Mouse (Mus musculus) kidney, adult 9 months (tissue): ENCODE data around the gene Tgtp2.
"Not testable (repeated sequence)": the region's sequence is repeated elsewhere in the genome, so short reads cannot be mapped to it uniquely, and the experiment has no call there.

Source experiments
- DNase-seq: peaks from one replicate; pipeline ENCODE4 v3.0.0; 2022

The Tgtp2 gene

GRCm38 (mm10) chr11:49084385-49084784 lies 20.4 kb upstream of the Tgtp2 start:
- no peak for DNase-seq

GRCm38 (mm10) chr11:49083808-49084207 lies 19.8 kb upstream of the Tgtp2 start:
- DNase-seq = no peak

DNA sequence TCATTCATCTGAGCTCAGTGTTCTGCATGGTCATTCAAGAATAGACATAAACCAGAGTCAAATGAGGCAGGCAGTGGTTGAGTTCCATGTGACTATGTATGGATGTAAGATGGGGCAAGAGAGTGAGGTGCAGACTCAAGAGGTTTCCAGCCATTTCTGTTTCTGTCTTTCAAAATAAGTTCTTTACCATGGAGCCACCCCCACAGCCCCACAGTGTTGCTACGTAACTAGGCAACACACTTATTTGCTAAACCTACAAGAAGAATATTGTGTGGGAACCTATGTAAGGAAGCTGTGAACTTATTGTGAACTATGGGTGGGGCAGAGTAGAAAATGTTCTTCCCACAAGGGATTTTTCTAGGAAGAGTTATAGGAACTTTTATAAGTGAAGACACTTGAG lies 19.1 kb upstream of the Tgtp2 start:
- DNase-seq = no peak

GRCm38 (mm10) chr11:49081886-49082285 lies 17.9 kb upstream of the Tgtp2 start:
- DNase-seq = peak; percentile 79

- peak; percentile 67 for DNase-seq
These were observed 17.4 kb upstream of the Tgtp2 start for GRCm38 (mm10) chr11:49081356-49081755.

DNA sequence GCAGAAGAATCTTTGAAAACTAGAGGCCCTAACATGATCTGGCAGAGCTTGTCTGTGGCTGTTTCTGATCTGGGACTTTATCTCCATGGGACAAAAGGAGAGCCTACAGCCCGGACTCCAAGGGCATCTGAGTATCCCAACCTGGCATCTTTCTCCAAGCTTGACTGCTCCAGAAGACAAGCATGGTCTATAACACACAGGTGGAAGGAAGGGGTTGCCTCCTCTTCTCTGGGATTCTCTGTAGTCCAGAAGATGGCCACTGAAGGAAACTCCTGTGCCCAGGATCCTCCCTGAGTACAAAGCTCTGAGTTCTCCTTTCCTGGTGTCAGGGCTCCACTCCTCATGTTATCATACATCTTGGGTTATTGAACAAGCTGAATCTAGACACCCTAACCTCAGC lies 16.6 kb upstream of the Tgtp2 start:
- DNase-seq = no peak

DNA sequence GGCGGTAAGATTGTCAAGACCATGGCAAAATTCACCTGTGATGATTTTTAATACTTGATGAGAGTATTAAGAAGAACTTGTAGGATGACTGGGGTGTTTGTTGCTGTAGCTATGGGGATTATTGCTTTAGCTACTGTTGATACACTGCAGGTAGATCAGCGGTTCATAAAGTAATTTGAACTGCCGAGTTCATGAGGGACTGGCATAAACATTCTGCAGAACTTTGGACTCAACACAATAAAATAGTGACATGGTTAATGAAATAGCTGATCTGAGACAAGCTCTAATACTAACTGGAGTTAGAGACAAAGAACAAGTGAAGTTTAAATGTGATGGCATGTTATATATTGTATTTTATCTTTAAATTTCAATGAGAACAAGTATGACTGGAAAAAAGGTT lies 14.7 kb upstream of the Tgtp2 start:
- no peak for DNase-seq

DNA sequence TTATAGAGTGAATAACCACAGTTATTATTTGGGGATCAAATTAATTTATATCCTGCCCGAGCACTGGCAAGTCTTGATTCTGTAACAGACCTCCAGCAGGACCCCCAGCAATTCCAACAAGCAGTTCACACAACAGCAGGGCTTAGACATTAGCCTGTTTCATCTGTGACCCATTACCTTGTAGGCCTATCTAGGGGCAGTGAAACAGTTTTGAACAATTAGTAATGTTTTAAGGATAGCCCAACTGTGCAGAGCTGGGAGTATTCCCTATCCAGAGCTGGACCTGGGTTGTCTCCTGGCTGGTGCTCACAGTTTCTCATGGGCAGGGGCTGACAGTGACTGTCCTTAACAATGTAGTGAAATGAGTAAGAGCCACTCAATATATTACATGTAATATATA lies 13.0 kb upstream of the Tgtp2 start:
- DNase-seq = no peak

DNA sequence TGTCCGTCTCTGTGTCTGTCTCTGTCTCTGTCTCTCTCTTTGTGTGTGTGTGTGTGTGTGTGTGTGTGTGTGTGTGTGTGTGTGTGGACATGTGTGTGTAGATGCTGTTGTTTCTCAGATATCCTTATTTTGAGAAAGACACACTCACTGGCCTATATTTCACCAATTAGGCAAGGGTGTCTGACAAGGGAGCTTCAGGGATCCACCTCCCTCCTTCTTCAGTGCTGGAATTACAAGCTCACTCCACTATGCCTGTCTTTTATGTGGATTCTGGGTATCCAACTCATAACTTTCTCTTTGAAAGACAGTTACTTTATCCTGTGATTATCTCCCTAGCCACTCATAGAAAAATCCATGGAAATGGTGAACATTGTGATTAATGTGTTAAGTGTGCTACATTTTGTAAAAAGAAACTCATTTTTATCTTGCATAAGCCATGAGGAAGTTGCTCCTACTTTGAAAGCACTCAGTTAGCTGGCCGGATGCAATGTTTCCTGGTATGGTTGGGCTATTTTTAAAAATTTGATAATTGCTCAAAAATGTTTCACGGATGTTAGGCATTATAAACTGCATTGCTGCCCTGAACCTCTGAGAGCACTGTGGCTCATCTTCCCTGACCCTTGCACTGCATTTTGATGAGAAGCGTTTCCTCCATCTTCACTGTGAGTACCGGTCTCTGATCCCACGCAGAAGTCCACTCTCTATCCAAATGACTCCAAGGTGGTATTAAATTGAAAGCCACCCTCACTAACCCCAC lies 12.2 kb upstream of the Tgtp2 start, which contains the start of gene Ifi47:
Gene Ifi47, plus strand, starts transcription at position 587 of the 757 bp plus-strand sequence.
- peak; percentile 76 for DNase-seq

- no peak for DNase-seq
These were observed 4.4 kb upstream of the Tgtp2 start for GRCm38 (mm10) chr11:49068358-49068757.

DNA sequence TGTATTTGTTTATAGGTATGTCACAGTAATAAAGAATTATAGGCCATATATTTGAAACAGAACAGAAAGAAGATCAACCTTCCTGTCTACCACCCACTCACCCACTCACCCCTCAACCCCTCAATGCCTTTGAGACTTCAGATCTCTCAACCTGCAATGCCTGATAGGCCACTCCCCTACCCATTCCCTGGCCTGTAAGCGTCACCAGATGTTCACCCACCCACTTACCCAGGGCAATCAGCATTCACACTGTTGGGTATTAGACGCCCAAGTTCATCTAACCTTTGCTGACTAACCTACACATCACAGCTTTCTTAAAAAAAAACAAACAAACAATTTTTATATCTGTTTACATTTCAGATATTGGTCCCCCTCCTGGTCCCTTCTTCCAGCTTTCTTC lies 2.1 kb downstream of the Tgtp2 start:
- DNase-seq = not testable (repeated sequence)

GRCm38 (mm10) chr11:49060061-49060460 lies 3.9 kb downstream of the Tgtp2 start:
- not testable (repeated sequence) for DNase-seq

- DNase-seq = not testable (repeated sequence)
These were observed 12.1 kb downstream of the Tgtp2 start for GRCm38 (mm10) chr11:49051894-49052293.

DNA sequence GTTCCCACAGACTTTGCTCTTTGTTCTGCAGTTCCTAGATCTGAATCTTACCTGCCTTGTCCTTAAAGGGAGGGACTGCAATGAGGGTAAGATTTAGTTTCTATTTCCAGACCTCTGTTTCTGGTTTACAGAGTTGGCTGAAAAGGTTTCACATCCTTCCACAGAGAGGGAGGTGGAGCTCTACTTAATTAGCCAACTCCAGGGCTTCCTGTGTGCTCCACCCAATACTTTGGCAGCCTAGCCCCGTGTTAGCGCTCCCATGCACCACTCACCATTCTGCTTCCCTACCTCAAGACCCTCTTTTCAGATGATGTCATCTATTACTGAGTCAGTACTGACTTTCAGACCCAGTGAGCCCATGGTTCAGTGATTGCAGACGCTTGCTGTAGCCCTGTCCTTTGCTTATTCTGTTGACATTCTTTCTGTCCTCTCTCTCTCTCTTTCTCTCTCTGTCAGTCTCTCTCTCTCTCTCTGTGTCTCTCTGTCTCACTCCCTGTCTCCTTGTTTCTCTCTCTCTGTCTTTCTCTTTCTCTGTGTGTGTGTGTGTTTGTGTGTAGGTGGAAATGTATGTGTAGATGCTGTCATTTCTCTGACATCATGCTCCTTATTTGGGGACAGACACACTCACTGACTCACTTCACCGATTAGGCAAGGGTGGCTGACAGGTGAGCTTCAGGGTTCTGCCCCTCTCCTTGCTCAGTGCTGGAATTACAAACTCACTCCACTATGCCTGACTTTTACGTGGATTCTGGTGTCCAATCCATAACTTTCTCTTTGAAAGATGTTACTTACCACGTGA lies 12.7 kb downstream of the Tgtp2 start, which contains the start of gene 9930111J21Rik2:
Gene 9930111J21Rik2, minus strand, starts transcription at position 150 of the 799 bp plus-strand sequence.
- not testable (repeated sequence) for DNase-seq

DNA sequence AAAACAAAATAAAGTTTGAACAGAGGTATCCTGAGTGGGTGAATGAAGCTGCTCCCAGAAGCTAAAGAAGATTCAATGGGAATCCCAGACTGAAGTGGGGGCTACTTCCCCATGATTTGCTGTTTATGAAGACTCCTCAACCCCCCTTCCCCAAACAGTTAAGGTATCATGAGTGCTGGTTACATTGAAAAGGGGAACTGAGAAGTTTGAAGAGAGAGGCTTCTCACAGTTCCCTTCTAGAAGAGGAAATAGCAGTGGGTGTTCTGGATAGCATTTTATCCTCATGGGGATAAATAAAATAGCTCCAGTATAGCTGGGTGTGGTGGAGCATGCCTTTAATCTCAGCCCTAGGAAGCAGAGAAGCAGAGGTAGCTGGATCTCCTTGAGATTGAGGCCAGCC lies 13.9 kb downstream of the Tgtp2 start:
- not testable (repeated sequence) for DNase-seq

GRCm38 (mm10) chr11:49012074-49012473 lies 51.9 kb downstream of the Tgtp2 start:
- not testable (repeated sequence) for DNase-seq
